Mouse (Mus musculus) stomach, embryonic 16.5 days (tissue): ENCODE measurements around the gene Med27. TPM values are rescaled to one million over a fixed set of nuclear protein-coding genes. Genes with fewer than 3 reads are reported as not detected.

Experiments used
- ATAC-seq: fragments of 200-750 bp; cut with Nextera tagmentation; 2 replicates; pipeline ENCODE4 v1.8.0; 2017; ENCODE audit warnings: moderate number of reproducible peaks, moderate TSS enrichment; ENCODE audit not compliant: insufficient read depth, low FRiP score
- H3K27ac ChIP-seq: fragments of 300-500 bp; sonication (generic); 2 replicates; pipeline ENCODE4 v1.5.1; 2014; ENCODE audit warnings: low read length
- H3K27me3 ChIP-seq: fragments of 300-500 bp; sonication (generic); 2 replicates; pipeline ENCODE4 v1.6.1; 2014; ENCODE audit warnings: low read length, control low read depth, mixed read lengths; ENCODE audit not compliant: control insufficient read depth, insufficient read depth
- H3K36me3 ChIP-seq: fragments of 300-500 bp; sonication (generic); 2 replicates; pipeline ENCODE4 v1.6.1; 2014; ENCODE audit warnings: low read length; ENCODE audit not compliant: control insufficient read depth, insufficient read depth
- H3K4me1 ChIP-seq: fragments of 300-500 bp; sonication (generic); 2 replicates; pipeline ENCODE4 v1.6.1; 2014; ENCODE audit warnings: low read length, control low read depth, mixed read lengths; ENCODE audit not compliant: control insufficient read depth, insufficient read depth
- H3K4me2 ChIP-seq: fragments of 300-500 bp; sonication (generic); 2 replicates; pipeline ENCODE4 v1.6.1; 2014; ENCODE audit warnings: low read depth, low read length, mixed read lengths
- H3K4me3 ChIP-seq: fragments of 300-500 bp; sonication (generic); replicated peaks from 2 replicates; pipeline ENCODE4 v1.5.1; 2014; ENCODE audit warnings: mild to moderate bottlenecking, low read length
- H3K9ac ChIP-seq: fragments of 300-500 bp; sonication (generic); 2 replicates; pipeline ENCODE4 v1.6.1; 2014; ENCODE audit warnings: low read length
- H3K9me3 ChIP-seq: fragments of 300-500 bp; sonication (generic); replicated peaks from 2 replicates; pipeline ENCODE4 v1.6.1; 2016; ENCODE audit warnings: low read length, control low read depth; ENCODE audit not compliant: control insufficient read depth
- WGBS: fragments of 180-500 bp; shearing (Covaris S2); extraction: QIAGEN DNeasy Blood & Tissue Kit; methylation state at CpG from one replicate; pipeline ENCODE4 v1.1.7; 2014; 5-methylcytosine and 5-hydroxymethylcytosine counted together
- polyA plus RNA-seq: library from polyadenylated mRNA; unstranded; fragments of >200 nt; fragmentation: Nextera tagmentation; extraction: Ambion mirVana; gene quantifications from 2 replicates; pipeline ENCODE4 v1.2.1, GENCODE M21; 2015

The Med27 gene
- polyA plus RNA-seq, 1 experiment from 2014 or later, result 37.0 TPM

DNA sequence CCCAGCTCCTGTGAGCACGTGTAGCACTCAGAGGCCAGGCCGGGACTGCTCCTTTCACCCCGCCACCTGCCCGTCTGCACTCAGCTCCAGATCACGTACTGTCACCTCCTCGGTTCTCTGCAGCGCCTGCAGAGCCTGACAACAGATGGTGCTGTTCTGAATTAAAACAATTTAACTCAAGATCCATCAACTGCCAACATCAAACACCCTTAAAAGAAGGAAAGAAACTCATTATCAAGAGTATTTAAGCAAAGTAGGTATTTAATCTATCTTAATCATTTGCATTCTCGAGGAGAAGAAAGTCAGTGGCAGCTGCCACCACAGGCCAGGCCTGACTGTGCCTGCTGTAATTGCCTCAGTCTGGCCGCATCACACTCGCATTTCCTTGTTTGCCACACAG lies 38.8 kb downstream of the Med27 start:
- no peak overlapping the region for H3K4me2 ChIP-seq
- H3K4me3 ChIP-seq, result no peak overlapping the region
- H3K9me3 ChIP-seq, result no peaks in the 10 kb centered on the region
- no peaks in the 10 kb centered on the region for H3K27me3 ChIP-seq
- H3K4me1 ChIP-seq, result 0 out of 2 replicates have a peak, but pooled peaks cover 3% of the 10 kb centered on the region
- no peak overlapping the region for H3K27ac ChIP-seq
- ATAC-seq, result no peak
- 48% methylated on average over 10 of the region's 10 CpGs for WGBS
- H3K9ac ChIP-seq, result no peak overlapping the region
- H3K36me3 ChIP-seq, result no peaks in the 10 kb centered on the region

GRCm38 (mm10) chr2:29387268-29387667 lies 40.6 kb downstream of the Med27 start:
- ATAC-seq, result no peak
- H3K9ac ChIP-seq, result no peak overlapping the region
- H3K27me3 ChIP-seq, result no peaks in the 10 kb centered on the region
- H3K4me3 ChIP-seq, result no peak overlapping the region
- H3K4me2 ChIP-seq, result no peak overlapping the region
- H3K36me3 ChIP-seq, result no peaks in the 10 kb centered on the region
- no peaks in the 10 kb centered on the region for H3K9me3 ChIP-seq
- 0 out of 2 replicates have a peak, but pooled peaks cover 4% of the 10 kb centered on the region for H3K4me1 ChIP-seq
- H3K27ac ChIP-seq, result no peak overlapping the region
- 74% methylated on average over 2 of the region's 2 CpGs for WGBS

- WGBS, result 84% methylated on average over 7 of the region's 7 CpGs
These were observed 42.3 kb downstream of the Med27 start for GRCm38 (mm10) chr2:29388937-29389336.

GRCm38 (mm10) chr2:29391086-29391485 lies 44.5 kb downstream of the Med27 start:
- H3K9ac ChIP-seq, result no peak overlapping the region
- no peak for ATAC-seq
- no peaks in the 10 kb centered on the region for H3K9me3 ChIP-seq
- H3K4me1 ChIP-seq, result 0 out of 2 replicates have a peak, but pooled peaks cover 4% of the 10 kb centered on the region
- no peaks in the 10 kb centered on the region for H3K27me3 ChIP-seq
- no peak overlapping the region for H3K27ac ChIP-seq
- H3K36me3 ChIP-seq, result no peaks in the 10 kb centered on the region
- no peak overlapping the region for H3K4me3 ChIP-seq
- H3K4me2 ChIP-seq, result no peak overlapping the region
- WGBS, result 77% methylated on average over 4 of the region's 4 CpGs

More at GRCm38 (mm10) chr2:29388937-29389336, 42.3 kb downstream of the Med27 start:
- Histone ChIP-seq H3K4me3 (no peak overlapping the region), H3K9me3 (no peaks in the 10 kb centered on the region), H3K4me2 (no peak overlapping the region), H3K4me1 (0 out of 2 replicates have a peak, but pooled peaks cover 4% of the 10 kb centered on the region), H3K27me3 (no peaks in the 10 kb centered on the region), H3K36me3 (no peaks in the 10 kb centered on the region), H3K9ac (no peak overlapping the region), H3K27ac (no peak overlapping the region)
- ATAC-seq, result no peak

DNA sequence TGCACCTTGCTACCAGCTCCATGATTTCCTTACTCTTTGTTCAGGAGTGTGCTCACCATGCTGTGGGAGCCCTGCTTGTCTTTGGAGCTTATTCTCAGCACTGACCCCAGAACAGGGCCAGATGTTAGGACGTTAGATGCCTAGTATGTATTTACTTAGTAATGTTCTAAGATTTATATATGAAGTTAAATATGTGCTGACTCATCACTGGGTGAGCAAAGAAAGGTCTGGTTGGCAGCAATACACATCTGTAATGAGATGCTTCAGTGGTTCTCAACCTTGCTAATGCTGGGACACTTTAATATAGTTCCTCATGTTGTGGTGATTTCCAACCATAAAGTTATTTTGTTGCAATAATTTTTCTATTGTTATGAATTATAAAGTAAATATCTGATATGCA lies 45.4 kb downstream of the Med27 start:
- ATAC-seq, result no peak
- 23% methylated on average over 1 of the region's 1 CpGs for WGBS

DNA sequence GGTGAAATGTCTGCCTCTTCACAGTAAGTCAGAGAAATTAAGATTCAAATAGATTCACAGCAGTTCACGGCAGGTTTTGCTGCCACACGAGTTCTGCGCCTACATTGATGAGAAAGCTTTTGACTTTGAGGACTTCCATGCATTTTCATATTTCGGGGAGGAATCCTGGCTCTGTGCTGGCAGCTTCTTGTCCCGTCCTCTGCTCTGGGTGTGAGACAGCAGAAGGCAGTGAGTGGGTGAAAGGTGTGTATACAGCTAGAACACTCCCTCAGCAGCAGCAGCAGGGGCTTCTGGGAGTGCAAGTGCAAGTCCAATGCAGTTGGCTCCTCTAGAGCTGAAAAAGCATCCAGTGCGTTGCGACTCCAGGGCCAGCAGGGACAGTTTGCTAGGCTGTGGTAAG lies 53.6 kb downstream of the Med27 start:
- WGBS, result 84% methylated on average over 7 of the region's 7 CpGs
- no peak overlapping the region for H3K27ac ChIP-seq

More for the DNA sequence above, 45.4 kb downstream of the Med27 start:
- no peaks in the 10 kb centered on the region for H3K27me3 ChIP-seq
- H3K27ac ChIP-seq, result no peak overlapping the region
- 0 out of 2 replicates have a peak, but pooled peaks cover 4% of the 10 kb centered on the region for H3K4me1 ChIP-seq
- no peaks in the 10 kb centered on the region for H3K36me3 ChIP-seq
- no peak overlapping the region for H3K9ac ChIP-seq
- H3K4me3 ChIP-seq, result no peak overlapping the region
- no peaks in the 10 kb centered on the region for H3K9me3 ChIP-seq
- H3K4me2 ChIP-seq, result no peak overlapping the region

DNA sequence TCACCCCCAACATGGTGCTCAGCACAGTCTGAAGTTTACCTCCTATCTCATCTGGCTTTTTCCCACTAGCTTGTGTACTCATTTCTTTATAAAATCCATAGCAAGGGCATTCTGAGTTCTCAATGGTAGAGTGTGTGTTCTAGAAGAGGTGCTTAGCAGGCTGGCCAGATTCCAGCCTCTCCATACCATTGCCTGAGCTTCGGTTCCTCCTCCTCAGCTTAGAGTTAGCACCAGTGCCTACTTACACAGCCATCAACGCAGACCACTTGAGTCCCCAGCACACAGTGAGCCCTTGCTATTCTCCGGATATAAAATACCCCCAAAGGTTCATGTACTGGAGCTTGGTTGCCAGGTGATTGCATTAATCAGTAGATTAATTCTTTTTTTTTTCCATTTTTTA lies 54.2 kb downstream of the Med27 start:
- H3K9ac ChIP-seq, result no peak overlapping the region
- no peaks in the 10 kb centered on the region for H3K9me3 ChIP-seq
- H3K27me3 ChIP-seq, result no peaks in the 10 kb centered on the region
- ATAC-seq, result no peak
- H3K27ac ChIP-seq, result no peak overlapping the region
- no peak overlapping the region for H3K4me2 ChIP-seq
- peaks cover 5% of the 10 kb centered on the region; the same call in 1 of the 2 replicates for H3K4me1 ChIP-seq
- no peaks in the 10 kb centered on the region for H3K36me3 ChIP-seq
- 89% methylated on average over 3 of the region's 3 CpGs for WGBS
- H3K4me3 ChIP-seq, result no peak overlapping the region

More for the DNA sequence above, 53.6 kb downstream of the Med27 start:
- H3K27me3 ChIP-seq, result no peaks in the 10 kb centered on the region
- H3K9me3 ChIP-seq, result no peaks in the 10 kb centered on the region
- peaks cover 5% of the 10 kb centered on the region; the same call in 1 of the 2 replicates for H3K4me1 ChIP-seq
- no peak for ATAC-seq
- H3K4me2 ChIP-seq, result no peak overlapping the region
- no peak overlapping the region for H3K9ac ChIP-seq
- H3K4me3 ChIP-seq, result no peak overlapping the region
- no peaks in the 10 kb centered on the region for H3K36me3 ChIP-seq

GRCm38 (mm10) chr2:29401868-29402267 lies 55.2 kb downstream of the Med27 start:
- Histone ChIP-seq H3K36me3 (no peaks in the 10 kb centered on the region), H3K4me3 (no peak overlapping the region), H3K4me1 (peaks cover 5% of the 10 kb centered on the region; the same call in 1 of the 2 replicates), H3K27ac (no peak overlapping the region), H3K9ac (no peak overlapping the region), H3K27me3 (no peaks in the 10 kb centered on the region), H3K4me2 (no peak overlapping the region), H3K9me3 (no peaks in the 10 kb centered on the region)
- 76% methylated on average over 1 of the region's 1 CpGs for WGBS
- ATAC-seq, result no peak

- H3K27me3 ChIP-seq, result no peaks in the 10 kb centered on the region
- H3K9me3 ChIP-seq, result no peaks in the 10 kb centered on the region
- no peak overlapping the region for H3K4me3 ChIP-seq
- 68% methylated on average over 3 of the region's 3 CpGs for WGBS
- peak; percentile 37; the same call in 1 of the 2 replicates for ATAC-seq
- H3K9ac ChIP-seq, result no peak overlapping the region
- H3K36me3 ChIP-seq, result no peaks in the 10 kb centered on the region
- no peak overlapping the region for H3K4me2 ChIP-seq
- no peak overlapping the region for H3K27ac ChIP-seq
- peaks cover 5% of the 10 kb centered on the region; the same call in 1 of the 2 replicates for H3K4me1 ChIP-seq
These were observed 56.0 kb downstream of the Med27 start for GRCm38 (mm10) chr2:29402550-29403076.
